Mouse (Mus musculus) kidney, adult 18-20 months (tissue): ENCODE results near the gene Clk4.

Experiments used
- DNase-seq: peaks from one replicate; pipeline ENCODE4 v3.0.0; 2021

The Clk4 gene

GRCm38 (mm10) chr11:51311846-51312245 is 50.3 kb downstream of the Clk4 start:
- DNase-seq = no peak

GRCm38 (mm10) chr11:51315991-51316810 is 54.7 kb downstream of the Clk4 start:
- DNase-seq = no peak

- no peak for DNase-seq
These were observed 59.1 kb downstream of the Clk4 start for GRCm38 (mm10) chr11:51320609-51321008.

GRCm38 (mm10) chr11:51326908-51327307 is 65.4 kb downstream of the Clk4 start:
- no peak for DNase-seq

GRCm38 (mm10) chr11:51328387-51328942 is 66.9 kb downstream of the Clk4 start:
- DNase-seq = no peak

- no peak for DNase-seq
These were observed 68.5 kb downstream of the Clk4 start for GRCm38 (mm10) chr11:51329837-51330714.
